ENCODE assay signal across 23 mouse cellular contexts in genomic region chr5:122399871-122400270, GRCm38 (mm10). TPM values are rescaled to one million over a fixed set of nuclear protein-coding genes. Genes with fewer than 3 reads are reported as not detected.
DNase-seq lines count a peak whose midpoint lies in the region; ATAC-seq and TF ChIP-seq lines count a peak whose summit lies in the region.
"Had no signal": no experiment of that assay in that cellular context is flagged by ENCODE, and none has a peak within 500 bp of the region (broad histone marks: within the 10 kb centered on the region; RNA-seq: fewer than 3 reads in every experiment).

No protein-coding gene starts in this region.

- no peak overlapping the region for H3K4me2 ChIP-seq in heart, embryonic 13.5 days
- H3K4me2 ChIP-seq: embryonic facial prominence, embryonic 13.5 days; forebrain, embryonic 15.5 days; hindbrain, embryonic 13.5 days; liver, embryonic 13.5 days; midbrain, embryonic 15.5 days; neural tube, embryonic 15.5 days had no signal

- ATAC-seq in heart, embryonic 13.5 days (ENCODE audit: extremely low read depth, insufficient number of reproducible peaks, low FRiP score, low TSS enrichment): no peak
- ATAC-seq: activated CD4-positive, CD25-positive, alpha-beta regulatory T cell, adult 4 months; forebrain, embryonic 15.5 days; midbrain, embryonic 15.5 days had no signal

- H3K9ac ChIP-seq in heart, embryonic 13.5 days: no peak overlapping the region
- H3K9ac ChIP-seq: embryonic facial prominence, embryonic 13.5 days; forebrain, embryonic 15.5 days; hindbrain, embryonic 13.5 days; liver, embryonic 13.5 days; midbrain, embryonic 15.5 days; neural tube, embryonic 15.5 days had no signal

- DNase-seq in heart, postnatal 4 days: no peak
- no peak for DNase-seq in layer of hippocampus, adult 2 months (ENCODE audit: low spot score in 2 of 2)
- DNase-seq in layer of hippocampus, adult 9-10 months (ENCODE audit: low spot score): no peak
- no peak for DNase-seq in right cerebral cortex, postnatal 14 days
- DNase-seq in lung, postnatal 10 days: no peak
- DNase-seq: B cell, adult 2 months; cerebellum, adult 11 months; cerebellum, adult 9-11 months; liver, embryonic 13.5 days; lung, adult 2 months; retina, postnatal 1 day; spleen, adult 18-20 months had no signal

- no peaks in the 10 kb centered on the region for H3K27me3 ChIP-seq in heart, embryonic 13.5 days (replicated peaks)
- H3K27me3 ChIP-seq: embryonic facial prominence, embryonic 13.5 days; forebrain, embryonic 15.5 days; hindbrain, embryonic 13.5 days; liver, embryonic 13.5 days; midbrain, embryonic 15.5 days; neural tube, embryonic 15.5 days had no signal

- no peaks in the 10 kb centered on the region for H3K9me3 ChIP-seq in heart, embryonic 13.5 days
- H3K9me3 ChIP-seq: embryonic facial prominence, embryonic 13.5 days; forebrain, embryonic 10.5 days; forebrain, embryonic 15.5 days; hindbrain, embryonic 13.5 days; liver, embryonic 13.5 days; midbrain, embryonic 10.5 days; midbrain, embryonic 15.5 days; neural tube, embryonic 15.5 days had no signal

- H3K4me1 ChIP-seq in heart, embryonic 13.5 days: peaks cover 39% of the 10 kb centered on the region
- H3K4me1 ChIP-seq in bone marrow macrophage, adult 2 months (ENCODE audit: control insufficient read depth, insufficient read depth, low read length): peaks cover 55% of the 10 kb centered on the region
- H3K4me1 ChIP-seq: embryonic facial prominence, embryonic 13.5 days; forebrain, embryonic 10.5 days; midbrain, embryonic 10.5 days; midbrain, embryonic 15.5 days had no signal

- H3K27ac ChIP-seq in heart, embryonic 13.5 days (replicated peaks): peak overlapping the region; percentile 30; the same call in 1 of the 2 replicates
- peak overlapping the region; percentile 68 for H3K27ac ChIP-seq in layer of hippocampus, adult 2 months
- peak overlapping the region; percentile 80 for H3K27ac ChIP-seq in bone marrow macrophage, adult 2 months (ENCODE audit: insufficient read depth, low read depth, low read length)
- peak overlapping the region; percentile 98 for H3K27ac ChIP-seq in macrophage
- H3K27ac ChIP-seq: embryonic facial prominence, embryonic 13.5 days; forebrain, embryonic 10.5 days; forebrain, embryonic 15.5 days; hindbrain, embryonic 13.5 days; liver, embryonic 13.5 days; midbrain, embryonic 10.5 days; midbrain, embryonic 15.5 days; neural tube, embryonic 15.5 days had no signal

- TF ChIP-seq CTCF in layer of hippocampus, adult 2 months (conservative IDR thresholded peaks at IDR 0.05): no peak
- TF ChIP-seq CTCF in bone marrow macrophage, adult 2 months (IDR thresholded peaks at IDR 0.05; ENCODE audit: low read depth, low read length): no peak

- H3K79me2 ChIP-seq in macrophage (ENCODE audit: inconsistent target): peaks cover 100% of the 10 kb centered on the region

- 82% methylated on average over 8 of the region's 8 CpGs for WGBS in heart, embryonic 13.5 days
- 76% methylated on average over 7 of the region's 8 CpGs for WGBS in macrophage (ENCODE audit: missing documents)

- H3K36me3 ChIP-seq in heart, embryonic 13.5 days: peaks cover 80% of the 10 kb centered on the region
- H3K36me3 ChIP-seq in macrophage (ENCODE audit: inconsistent target): peaks cover 34% of the 10 kb centered on the region

- no peak for TF ChIP-seq POLR2A in bone marrow macrophage, adult 2 months (IDR thresholded peaks at IDR 0.05; ENCODE audit: borderline replicate concordance, low read depth, low read length)

- H3K4me3 ChIP-seq in heart, embryonic 13.5 days: no peak overlapping the region
- H3K4me3 ChIP-seq in layer of hippocampus, adult 2 months: no peak overlapping the region
- no peak overlapping the region for H3K4me3 ChIP-seq in bone marrow macrophage, adult 2 months (ENCODE audit: insufficient read depth, low read length)
- no peak overlapping the region for H3K4me3 ChIP-seq in macrophage (ENCODE audit: inconsistent target)
- H3K4me3 ChIP-seq: embryonic facial prominence, embryonic 13.5 days; forebrain, embryonic 10.5 days; forebrain, embryonic 15.5 days; hindbrain, embryonic 13.5 days; liver, embryonic 13.5 days; midbrain, embryonic 10.5 days; midbrain, embryonic 15.5 days; neural tube, embryonic 15.5 days had no signal

RNA-seq across cellular contexts. Expression of gene Arpc3, which starts 8.2 kb away (rescaled TPM):
- polyA plus RNA-seq in heart, embryonic 13.5 days (2015; fragmentation: Nextera tagmentation; extraction: Ambion mirVana): 99.1 and 114 TPM in 2 replicates
- total RNA-seq in heart, postnatal 4 days (2021): 100 to 1,000 TPM; 138 to 141 TPM
- total RNA-seq in layer of hippocampus, adult 2 months (2021): 100 to 1,000 TPM; 261 to 275 TPM
- polyA plus RNA-seq in bone marrow macrophage, adult 2 months (2012; ENCODE audit: insufficient read depth, insufficient read length, missing spikeins): 741 and 780 TPM in 2 replicates
- total RNA-seq in macrophage (2018; cell fraction: chromatin; rRNA removed): 100 to 1,000 TPM; 128 to 449 (median 189) TPM
- total RNA-seq in macrophage (2018; cell fraction: cytosol; rRNA removed): 100 to 1,000 TPM; 567 to 868 (median 701) TPM
- 100 to 1,000 TPM; 137 to 276 (median 167) TPM for total RNA-seq in macrophage (2018; cell fraction: nucleus; rRNA removed)
- 1,088 to 1,432 TPM (median 1,117 TPM) in 3 replicates for polyA plus RNA-seq in macrophage (2018)

RNA-seq across cellular contexts. Expression of gene Anapc7, which starts 21.6 kb away (rescaled TPM):
- polyA plus RNA-seq in heart, embryonic 13.5 days (2015; fragmentation: Nextera tagmentation; extraction: Ambion mirVana): 35.5 and 36.4 TPM in 2 replicates
- total RNA-seq in heart, postnatal 4 days (2021): 10 to 100 TPM; 47.0 to 48.7 TPM
- 10 to 100 TPM; 32.9 to 33.2 TPM for total RNA-seq in layer of hippocampus, adult 2 months (2021)
- polyA plus RNA-seq in bone marrow macrophage, adult 2 months (2012; ENCODE audit: insufficient read depth, insufficient read length, missing spikeins): 19.6 and 22.2 TPM in 2 replicates
- total RNA-seq in macrophage (2018; cell fraction: chromatin; rRNA removed): 10 to 100 TPM; 24.4 to 61.6 (median 37.0) TPM
- 10 to 100 TPM; 16.6 to 27.6 (median 21.9) TPM for total RNA-seq in macrophage (2018; cell fraction: cytosol; rRNA removed)
- total RNA-seq in macrophage (2018; cell fraction: nucleus; rRNA removed): 10 to 100 TPM; 15.7 to 48.8 (median 28.5) TPM
- 25.3 to 29.1 TPM (median 26.9 TPM) in 3 replicates for polyA plus RNA-seq in macrophage (2018)

RNA-seq across cellular contexts. Expression of gene Fam216a, which starts 27.7 kb away (rescaled TPM):
- polyA plus RNA-seq in heart, embryonic 13.5 days (2015; fragmentation: Nextera tagmentation; extraction: Ambion mirVana): 55.5 and 56.8 TPM in 2 replicates
- 10 to 100 TPM; 21.9 to 24.1 TPM for total RNA-seq in heart, postnatal 4 days (2021)
- total RNA-seq in layer of hippocampus, adult 2 months (2021): 10 to 100 TPM; 74.2 to 78.0 TPM
- 8.3 and 11.5 TPM in 2 replicates for polyA plus RNA-seq in bone marrow macrophage, adult 2 months (2012; ENCODE audit: insufficient read depth, insufficient read length, missing spikeins)
- 1 to 10 TPM in 18 of 26 experiments, under 1 TPM in 5, not detected in 3; 0.55 to 7.8 (median 1.9) TPM for total RNA-seq in macrophage (2018; cell fraction: chromatin; rRNA removed)
- total RNA-seq in macrophage (2018; cell fraction: cytosol; rRNA removed): 1 to 10 TPM; 3.1 to 7.5 (median 4.5) TPM
- 1 to 10 TPM in 24 of 26 experiments, under 1 TPM in 2; 0.83 to 5.4 (median 2.4) TPM for total RNA-seq in macrophage (2018; cell fraction: nucleus; rRNA removed)
- polyA plus RNA-seq in macrophage (2018): 3.7 to 8.8 TPM (median 5.3 TPM) in 3 replicates

RNA-seq across cellular contexts. Expression of gene Gpn3, which starts 28.2 kb away (rescaled TPM):
- 54.4 and 59.9 TPM in 2 replicates for polyA plus RNA-seq in heart, embryonic 13.5 days (2015; fragmentation: Nextera tagmentation; extraction: Ambion mirVana)
- 10 to 100 TPM; 20.5 to 21.5 TPM for total RNA-seq in heart, postnatal 4 days (2021)
- total RNA-seq in layer of hippocampus, adult 2 months (2021): 10 to 100 TPM; 30.0 to 32.3 TPM
- 16.9 and 19.7 TPM in 2 replicates for polyA plus RNA-seq in bone marrow macrophage, adult 2 months (2012; ENCODE audit: insufficient read depth, insufficient read length, missing spikeins)
- total RNA-seq in macrophage (2018; cell fraction: chromatin; rRNA removed): 10 to 100 TPM in 15 of 26 experiments, 1 to 10 TPM in 11; 2.5 to 24.2 (median 10.4) TPM
- 10 to 100 TPM in 21 of 26 experiments, 1 to 10 TPM in 5; 8.3 to 17.8 (median 12.5) TPM for total RNA-seq in macrophage (2018; cell fraction: cytosol; rRNA removed)
- 10 to 100 TPM in 10 of 26 experiments, 1 to 10 TPM in 16; 3.8 to 23.8 (median 8.4) TPM for total RNA-seq in macrophage (2018; cell fraction: nucleus; rRNA removed)
- polyA plus RNA-seq in macrophage (2018): 16.3 to 20.4 TPM (median 16.8 TPM) in 3 replicates

RNA-seq across cellular contexts. Expression of gene Vps29, which starts 45.7 kb away (rescaled TPM):
- 214 and 236 TPM in 2 replicates for polyA plus RNA-seq in heart, embryonic 13.5 days (2015; fragmentation: Nextera tagmentation; extraction: Ambion mirVana)
- total RNA-seq in heart, postnatal 4 days (2021): 100 to 1,000 TPM; 120 to 132 TPM
- total RNA-seq in layer of hippocampus, adult 2 months (2021): 100 to 1,000 TPM; 173 to 186 TPM
- polyA plus RNA-seq in bone marrow macrophage, adult 2 months (2012; ENCODE audit: insufficient read depth, insufficient read length, missing spikeins): 123 and 134 TPM in 2 replicates
- 100 to 1,000 TPM in 3 of 26 experiments, 10 to 100 TPM in 23; 47.7 to 112 (median 75.0) TPM for total RNA-seq in macrophage (2018; cell fraction: chromatin; rRNA removed)
- total RNA-seq in macrophage (2018; cell fraction: cytosol; rRNA removed): 100 to 1,000 TPM; 133 to 192 (median 154) TPM
- 100 to 1,000 TPM in 7 of 26 experiments, 10 to 100 TPM in 19; 56.8 to 130 (median 86.8) TPM for total RNA-seq in macrophage (2018; cell fraction: nucleus; rRNA removed)
- polyA plus RNA-seq in macrophage (2018): 234 to 353 TPM (median 252 TPM) in 3 replicates

Comparison
In these comparisons a context has a peak if more than half of its experiments do, and no peak if none do; other contexts are left out.
1. H3K27ac ChIP-seq: peak in every context shown above with its lines; median percentile 98 in macrophage; 80 in bone marrow macrophage, adult 2 months; 68 in layer of hippocampus, adult 2 months; 30 in heart, embryonic 13.5 days.